Mouse (Mus musculus) embryonic fibroblast, embryonic 13.5 days (primary cell): ENCODE results near the gene Fbxo39.

Source experiments
- CTCF ChIP-seq: IDR thresholded peaks from 2 replicates; pipeline ENCODE4 v1.5.1; 2011; ENCODE audit warnings: mild to moderate bottlenecking, control low read depth, low read length, moderate library complexity, borderline replicate concordance; ENCODE audit not compliant: insufficient read depth
- POLR2A ChIP-seq: IDR thresholded peaks from 2 replicates; pipeline ENCODE4 v1.6.1; 2011; ENCODE audit warnings: low read depth, mild to moderate bottlenecking, control low read depth, low read length, moderate library complexity

DNA sequence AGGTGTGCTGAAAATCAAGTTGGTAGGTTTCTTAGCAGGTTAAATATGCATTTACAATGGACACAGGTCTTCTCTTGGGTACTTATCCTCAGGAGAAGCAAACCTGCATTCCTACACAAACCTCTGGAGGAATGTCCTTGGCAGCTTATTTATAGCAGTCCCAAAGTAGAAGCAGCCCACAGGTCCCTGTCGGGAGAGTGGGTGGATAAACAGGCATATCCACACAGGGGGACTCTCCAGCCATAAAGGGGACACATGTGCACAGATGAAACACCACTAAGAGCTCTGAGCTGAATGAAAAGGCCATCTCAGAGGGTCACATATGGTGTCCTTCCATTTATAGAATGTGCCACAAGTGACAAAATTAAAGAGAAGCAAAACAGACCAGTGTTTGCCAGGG, 42.5 kb upstream of the Fbxo39 start:
- TF ChIP-seq CTCF (no peak), POLR2A (no peak)
